Mouse (Mus musculus): ENCODE data around the gene Gdf11.

Gdf11 gene

DNA sequence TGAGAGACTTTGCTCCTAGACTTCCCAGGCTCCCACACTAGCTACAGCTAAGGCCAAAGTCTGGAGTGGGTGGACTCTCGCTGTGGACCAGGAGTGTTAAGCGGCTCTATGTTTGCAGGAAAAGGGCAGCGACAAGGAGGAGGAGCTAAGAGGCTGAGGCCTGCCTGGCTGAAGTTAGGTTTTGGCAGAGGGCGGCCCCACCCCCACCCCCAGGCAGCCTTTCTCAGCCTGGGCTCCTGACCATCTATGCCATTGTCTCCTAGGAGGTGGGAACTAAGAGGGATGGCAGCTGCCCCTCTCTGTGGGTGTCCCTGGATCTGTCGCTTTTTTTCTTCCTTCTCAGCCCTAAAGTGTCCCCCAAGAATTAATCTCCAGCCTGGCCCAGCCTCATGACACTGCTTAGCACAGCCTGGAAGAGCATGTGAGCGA is 27.7 kb upstream of the Gdf11 start:
- no peak for DNase-seq (ENCODE audit: low spot score)

DNA sequence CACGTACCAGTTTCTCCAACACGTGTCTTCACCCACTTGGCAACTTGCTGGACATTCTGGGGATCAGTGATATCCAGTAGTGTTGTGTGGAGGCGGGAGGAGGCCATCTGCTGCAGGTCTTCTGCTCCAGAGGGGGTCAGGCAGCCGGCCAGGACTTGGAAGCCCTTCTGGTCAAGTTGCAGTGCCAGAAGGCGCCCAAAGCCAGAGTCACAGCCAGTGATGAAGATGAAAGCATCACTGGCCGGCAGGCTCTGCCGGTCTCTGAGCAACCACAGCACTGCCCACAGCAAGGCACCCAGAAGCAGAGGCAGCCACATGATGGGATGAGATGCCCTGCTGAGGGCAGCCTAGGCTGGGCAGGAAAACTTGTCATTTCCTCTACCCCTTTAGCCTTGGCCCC is 26.7 kb upstream of the Gdf11 start:
- no peak for DNase-seq (ENCODE audit: low spot score)

DNA sequence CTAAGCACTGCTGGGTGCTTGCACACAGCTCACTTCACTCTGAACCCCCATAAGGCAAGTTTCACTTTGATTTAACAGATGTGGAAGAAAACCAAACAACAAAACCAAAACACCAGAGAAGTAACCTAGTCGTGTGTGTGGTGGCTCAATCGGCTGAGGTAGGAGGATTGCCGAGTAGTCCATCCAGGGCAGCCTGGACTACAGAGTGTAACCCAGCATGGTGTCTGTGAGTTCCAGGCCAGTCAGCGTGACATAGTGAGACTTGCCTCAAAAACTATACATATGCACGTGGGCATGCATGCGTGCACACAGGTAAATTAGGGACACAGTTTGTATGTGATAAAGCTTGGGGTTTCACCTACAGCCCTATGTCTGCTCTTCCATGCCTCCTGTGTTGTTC is 25.9 kb upstream of the Gdf11 start:
- no peak for DNase-seq (ENCODE audit: low spot score)

DNA sequence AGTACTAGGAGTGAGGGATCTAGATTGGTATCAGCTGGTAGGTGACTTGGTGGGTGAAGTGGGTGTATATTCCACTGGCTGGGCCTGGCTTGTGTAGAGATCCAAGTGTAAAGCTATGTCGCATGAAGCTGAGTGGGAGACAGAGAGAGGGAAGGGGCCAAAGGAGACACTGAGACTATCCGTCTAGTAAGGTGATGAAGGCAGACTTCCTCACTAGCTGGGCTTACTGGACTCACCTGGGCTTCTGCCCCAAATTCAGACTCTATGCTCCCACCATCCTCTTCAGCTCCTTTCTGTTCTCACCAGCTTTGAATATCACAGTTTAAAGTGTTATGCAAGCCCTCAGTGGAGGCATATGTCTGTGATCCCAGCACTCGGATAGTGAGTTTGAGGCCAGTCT is 25.1 kb upstream of the Gdf11 start:
- DNase-seq (ENCODE audit: low spot score) = no peak

DNA sequence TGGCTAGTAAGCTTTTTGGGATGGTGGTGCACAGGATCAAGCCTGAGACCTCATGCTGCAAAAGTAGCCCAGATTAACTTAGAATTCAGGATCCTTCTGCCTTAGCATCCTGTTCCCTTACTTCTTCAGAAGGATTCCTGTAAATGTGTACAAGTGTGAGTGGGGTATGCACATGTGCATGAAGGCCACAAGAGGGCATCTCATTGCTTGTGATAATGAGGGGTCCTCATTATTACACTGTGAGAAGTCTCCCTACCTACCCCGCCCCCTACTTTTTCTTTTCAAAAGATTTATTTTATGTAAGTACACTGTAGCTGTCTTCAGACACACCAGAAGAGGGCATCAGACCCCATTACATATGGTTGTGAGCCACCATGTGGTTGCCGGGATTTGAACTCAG is 24.0 kb upstream of the Gdf11 start:
- DNase-seq (ENCODE audit: low spot score) = no peak

DNA sequence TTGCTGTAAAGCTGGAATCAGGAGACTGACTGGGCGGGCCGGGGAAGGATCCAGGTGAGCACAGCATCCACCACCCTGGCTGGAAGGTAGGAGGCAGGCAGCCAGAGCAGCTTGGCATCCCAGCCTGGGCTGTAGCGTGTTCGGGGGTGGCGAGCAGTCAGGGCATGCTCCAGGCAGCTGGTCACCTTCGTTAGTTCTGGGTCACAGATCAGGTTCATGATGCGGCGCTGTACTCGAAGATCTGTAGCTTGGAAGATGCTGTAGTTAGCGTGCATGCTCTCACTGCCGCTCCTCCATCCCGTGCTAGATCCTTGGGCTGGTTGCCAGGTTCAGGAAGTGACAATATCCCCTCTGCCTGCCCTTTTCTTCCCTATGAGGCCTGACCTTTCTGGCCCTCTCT is 22.2 kb upstream of the Gdf11 start:
- DNase-seq (ENCODE audit: low spot score) = no peak

DNA sequence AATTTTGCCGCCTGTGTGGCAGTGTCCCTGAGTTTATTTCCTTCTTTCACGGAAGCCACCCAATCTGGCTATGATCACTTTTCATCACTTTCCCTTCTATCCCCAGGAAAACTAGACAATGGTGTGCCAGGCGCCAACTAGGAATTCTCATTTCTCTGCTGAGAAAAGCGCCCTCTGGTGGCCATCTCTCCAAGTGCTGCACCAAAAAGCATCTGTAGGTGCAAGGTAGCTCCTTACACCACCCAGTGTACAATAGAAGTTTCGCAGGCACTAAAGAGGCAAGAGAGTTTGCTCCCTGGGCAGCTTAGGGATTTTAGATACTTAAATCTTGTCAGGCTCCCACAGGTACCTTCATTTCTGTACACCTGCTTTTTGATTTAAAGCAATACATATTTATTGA is 21.7 kb upstream of the Gdf11 start:
- peak; percentile 73 for DNase-seq (ENCODE audit: low spot score)

DNA sequence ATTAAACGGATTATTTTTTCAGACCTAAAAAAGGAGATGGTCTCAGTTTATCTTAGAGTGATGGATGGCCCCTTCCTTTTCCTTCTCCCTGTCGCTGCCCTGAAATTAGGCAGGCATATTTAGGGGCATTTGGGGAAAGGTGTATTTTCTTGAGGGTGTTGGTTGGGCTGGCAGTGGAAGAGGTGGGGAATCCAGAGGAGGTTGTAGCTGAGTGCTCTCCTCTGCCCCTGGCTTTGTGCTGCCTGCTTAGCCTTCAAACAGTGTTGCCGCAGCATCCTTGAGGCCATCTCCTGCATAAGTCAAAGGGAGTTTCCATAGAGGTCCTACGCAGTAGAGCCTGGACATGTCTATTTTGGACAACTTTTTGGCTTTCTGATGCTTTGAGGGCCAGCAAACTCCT is 21.3 kb upstream of the Gdf11 start:
- DNase-seq (ENCODE audit: low spot score) = no peak

DNA sequence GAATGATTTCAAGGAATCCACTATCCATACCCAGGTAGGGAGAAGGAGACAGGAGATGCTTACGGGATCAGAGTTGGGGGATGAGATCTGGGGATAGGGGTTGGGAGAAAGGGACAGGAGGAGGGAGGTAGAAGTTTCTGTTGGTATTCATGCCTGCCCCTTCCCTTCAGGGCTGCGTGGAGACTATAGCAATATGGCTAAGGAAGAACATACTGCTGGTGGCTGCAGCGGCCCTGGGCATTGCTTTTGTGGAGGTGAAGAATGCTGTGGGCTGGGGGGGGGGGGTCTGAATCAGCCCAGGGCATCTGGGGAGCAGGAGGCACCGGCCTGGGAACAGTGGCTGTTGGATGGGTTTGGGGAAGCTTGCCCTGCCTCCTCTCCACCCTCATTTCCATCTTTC is 20.8 kb upstream of the Gdf11 start:
- DNase-seq (ENCODE audit: low spot score) = no peak

DNA sequence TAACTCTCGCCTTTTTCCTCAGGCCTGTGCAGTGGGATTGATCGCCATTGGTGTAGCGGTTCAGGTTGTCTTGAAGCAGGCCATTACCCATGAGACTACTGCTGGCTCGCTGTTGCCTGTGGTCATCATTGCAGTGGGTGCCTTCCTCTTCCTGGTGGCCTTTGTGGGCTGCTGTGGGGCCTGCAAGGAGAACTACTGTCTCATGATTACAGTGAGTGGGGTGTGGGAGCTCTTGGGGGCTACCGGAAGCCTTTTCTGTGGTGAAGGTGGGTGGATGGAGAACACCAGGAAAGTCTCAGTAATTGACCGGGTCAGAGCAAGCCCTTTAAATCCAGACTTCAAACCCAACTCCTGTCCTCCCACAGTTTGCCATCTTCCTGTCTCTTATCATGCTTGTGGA is 19.9 kb upstream of the Gdf11 start:
- no peak for DNase-seq (ENCODE audit: low spot score)

DNA sequence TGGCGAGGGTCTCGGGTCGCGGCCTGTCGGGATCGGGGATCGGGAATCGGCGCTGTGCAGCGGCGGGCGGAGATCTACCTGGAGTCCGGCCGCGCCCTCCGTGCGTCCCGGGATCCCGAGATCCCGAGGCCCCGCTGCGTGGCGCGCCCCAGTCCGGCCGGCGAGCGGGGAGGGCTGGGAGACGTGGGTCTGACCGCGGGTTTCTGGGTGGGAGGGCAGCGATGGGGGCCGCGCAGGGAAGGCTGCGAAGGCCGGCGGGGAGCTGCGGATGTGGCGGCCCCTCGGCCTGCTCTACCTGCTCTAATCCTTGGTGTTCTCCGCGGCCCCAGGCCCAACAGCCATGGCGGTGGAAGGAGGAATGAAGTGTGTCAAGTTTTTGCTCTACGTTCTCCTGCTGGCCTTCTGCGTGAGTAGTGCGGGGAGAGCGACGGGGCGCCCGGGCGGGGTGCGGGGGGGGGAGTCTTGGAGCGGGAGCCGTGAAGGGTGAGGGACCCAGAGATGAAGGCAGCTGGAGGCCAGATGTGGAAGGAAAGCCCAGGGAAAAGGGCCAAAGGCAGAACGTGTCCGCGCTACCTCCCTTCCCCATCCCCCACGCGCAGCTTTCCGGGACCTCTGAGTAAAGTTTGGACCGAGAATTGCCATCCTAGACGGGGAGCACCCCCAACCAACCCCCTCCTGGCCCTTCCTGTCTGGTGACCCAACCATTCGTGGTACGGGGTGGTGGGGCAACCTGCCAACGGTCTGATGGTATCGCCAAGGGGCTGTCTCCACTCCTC is 18.7 kb upstream of the Gdf11 start:
- DNase-seq (ENCODE audit: low spot score) = no peak

DNA sequence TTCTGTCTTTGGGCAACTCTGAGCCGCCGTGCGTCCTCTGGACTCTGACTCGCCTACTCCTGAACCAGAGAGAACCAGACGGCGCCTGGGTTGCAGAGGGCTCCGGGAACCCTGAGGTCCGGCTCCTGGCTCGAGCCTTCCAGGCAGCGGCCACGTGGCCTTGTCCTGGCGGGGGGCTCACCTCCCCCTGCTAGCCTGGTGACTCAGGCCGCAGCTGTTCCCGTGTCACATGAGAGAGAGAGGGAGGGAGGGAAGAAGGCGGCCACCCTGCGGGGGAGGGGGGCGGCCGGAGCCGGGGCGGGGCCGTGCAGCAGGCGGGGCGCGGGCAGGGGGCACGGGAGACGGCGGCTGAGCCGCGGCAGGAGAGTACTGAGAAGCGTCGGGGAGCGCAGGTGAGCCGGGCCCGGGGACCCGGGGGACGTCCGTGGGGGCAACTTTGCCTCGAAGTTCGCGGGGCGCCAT is 18.1 kb upstream of the Gdf11 start:
- no peak for DNase-seq (ENCODE audit: low spot score)

DNA sequence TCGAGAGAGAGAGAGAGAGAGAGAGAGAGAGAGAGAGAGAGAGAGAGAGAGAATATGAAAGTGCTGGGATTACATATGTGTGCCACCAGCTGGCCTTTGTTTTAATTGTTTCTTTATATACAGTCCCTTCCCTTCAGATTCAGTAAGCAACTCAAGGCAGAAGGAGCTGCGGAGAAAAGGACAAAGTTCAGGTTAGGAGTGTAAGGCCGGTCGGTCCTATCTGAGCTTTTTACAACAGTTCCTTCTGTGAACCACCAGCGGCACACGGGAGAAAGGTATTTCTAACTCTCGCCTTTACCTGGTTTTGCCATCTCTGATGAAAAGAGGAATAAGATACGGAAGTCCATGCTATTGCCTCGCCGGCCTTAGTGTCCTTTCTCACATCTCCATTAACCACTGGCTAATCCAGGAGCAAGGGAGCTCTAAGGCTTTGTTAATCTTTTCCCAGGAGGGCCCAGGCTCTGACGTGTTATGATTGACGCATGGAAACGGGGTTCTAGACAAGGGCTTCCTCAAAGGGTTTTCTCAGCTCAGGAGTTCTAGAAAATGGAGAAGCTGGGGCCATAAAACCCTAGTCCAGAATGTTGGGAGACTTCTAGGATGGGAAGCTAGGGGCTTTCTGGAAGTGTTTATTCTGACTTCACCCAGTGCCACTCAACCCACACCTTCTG is 17.4 kb upstream of the Gdf11 start:
- DNase-seq (ENCODE audit: low spot score) = no peak

DNA sequence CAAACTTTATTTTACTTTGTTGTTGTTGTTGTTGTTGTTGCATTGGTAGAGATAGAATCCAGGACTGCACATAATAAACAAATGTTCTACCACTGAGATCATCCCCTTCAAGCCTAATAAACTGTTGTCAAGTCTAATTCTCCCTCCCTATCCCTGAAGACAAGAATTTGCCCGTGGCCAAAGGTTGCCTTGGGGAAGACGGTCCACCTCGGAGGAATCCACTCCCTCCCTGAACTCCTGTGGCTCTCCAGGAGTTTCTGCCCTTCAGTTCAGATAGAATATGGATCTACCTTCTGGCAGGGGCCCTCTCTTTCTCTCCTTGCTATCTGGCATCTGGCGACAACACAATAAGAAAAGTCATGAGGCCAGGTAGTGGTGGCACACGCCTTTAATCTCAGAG is 13.3 kb upstream of the Gdf11 start:
- DNase-seq (ENCODE audit: low spot score) = no peak

DNA sequence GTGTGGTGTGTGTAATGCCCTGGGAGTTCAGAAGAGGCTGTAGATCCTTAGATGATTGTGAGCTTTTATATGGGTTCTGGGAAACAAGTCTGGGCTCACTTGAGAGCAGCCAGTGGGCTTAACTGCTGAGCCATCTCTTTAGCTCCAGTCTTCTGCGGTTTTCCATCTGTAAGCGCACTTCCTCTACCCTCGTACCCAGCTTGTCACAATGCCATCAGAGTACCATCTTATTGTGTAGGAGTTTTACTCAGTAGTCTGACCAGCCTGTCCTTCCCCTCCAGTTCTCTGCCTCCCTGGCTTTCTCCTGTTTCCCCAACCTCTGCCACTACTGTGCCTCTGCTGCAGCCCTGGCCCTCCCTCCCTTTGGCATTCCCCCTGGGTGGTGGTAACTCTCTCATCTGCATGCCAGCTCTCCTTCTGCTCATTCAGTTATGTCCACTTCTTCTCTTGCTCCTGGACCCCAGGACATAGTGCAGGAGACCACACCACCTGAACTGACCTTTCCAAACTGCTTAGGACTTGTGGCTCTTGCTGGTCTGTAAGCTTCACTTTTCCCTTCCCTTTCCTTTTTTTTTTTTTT is 11.0 kb upstream of the Gdf11 start:
- DNase-seq (ENCODE audit: low spot score) = no peak

DNA sequence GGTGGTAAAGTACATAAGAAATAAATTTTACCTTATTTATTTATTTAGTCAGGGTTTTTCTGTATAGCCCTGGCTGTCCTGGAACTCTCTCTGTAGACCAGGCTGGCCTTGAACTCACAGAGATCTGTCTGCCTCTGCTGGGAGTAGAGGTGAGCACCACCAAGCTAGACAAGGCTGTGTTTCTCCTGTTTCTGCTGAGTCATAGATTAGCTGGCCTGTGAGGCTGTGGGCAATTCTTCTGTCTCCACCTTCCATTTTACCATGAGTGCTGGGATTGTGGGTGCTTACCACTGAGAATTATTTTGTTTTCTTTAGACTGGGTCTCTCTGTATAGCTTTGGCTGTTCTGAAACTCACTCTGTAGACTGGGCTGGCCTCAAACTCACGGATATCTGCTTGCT is 9.9 kb upstream of the Gdf11 start:
- DNase-seq (ENCODE audit: low spot score) = no peak

DNA sequence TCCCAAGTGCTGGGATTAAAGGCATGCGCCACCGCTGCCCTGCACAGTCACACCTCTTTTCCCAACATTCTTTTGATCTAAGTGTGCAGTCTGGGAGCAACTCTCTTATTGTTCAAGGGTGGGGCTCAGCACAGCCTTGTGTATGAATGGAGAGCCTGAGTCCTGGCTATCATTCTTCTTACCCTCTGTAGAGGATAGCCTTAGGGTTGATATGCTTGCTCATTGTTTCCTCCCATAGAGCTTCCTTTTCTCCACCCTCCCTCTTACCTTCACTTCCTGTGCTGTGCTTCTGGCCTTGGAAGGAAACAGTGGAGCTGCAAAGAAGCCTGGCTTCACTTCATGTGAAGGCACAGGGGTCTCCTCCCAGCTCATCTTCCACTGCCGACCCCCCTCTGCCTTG is 9.2 kb upstream of the Gdf11 start, which contains the start of gene Cd63:
Cd63 (plus strand) TSS at position 292 of the 400 bp plus-strand sequence.
- DNase-seq (ENCODE audit: low spot score) = no peak

DNA sequence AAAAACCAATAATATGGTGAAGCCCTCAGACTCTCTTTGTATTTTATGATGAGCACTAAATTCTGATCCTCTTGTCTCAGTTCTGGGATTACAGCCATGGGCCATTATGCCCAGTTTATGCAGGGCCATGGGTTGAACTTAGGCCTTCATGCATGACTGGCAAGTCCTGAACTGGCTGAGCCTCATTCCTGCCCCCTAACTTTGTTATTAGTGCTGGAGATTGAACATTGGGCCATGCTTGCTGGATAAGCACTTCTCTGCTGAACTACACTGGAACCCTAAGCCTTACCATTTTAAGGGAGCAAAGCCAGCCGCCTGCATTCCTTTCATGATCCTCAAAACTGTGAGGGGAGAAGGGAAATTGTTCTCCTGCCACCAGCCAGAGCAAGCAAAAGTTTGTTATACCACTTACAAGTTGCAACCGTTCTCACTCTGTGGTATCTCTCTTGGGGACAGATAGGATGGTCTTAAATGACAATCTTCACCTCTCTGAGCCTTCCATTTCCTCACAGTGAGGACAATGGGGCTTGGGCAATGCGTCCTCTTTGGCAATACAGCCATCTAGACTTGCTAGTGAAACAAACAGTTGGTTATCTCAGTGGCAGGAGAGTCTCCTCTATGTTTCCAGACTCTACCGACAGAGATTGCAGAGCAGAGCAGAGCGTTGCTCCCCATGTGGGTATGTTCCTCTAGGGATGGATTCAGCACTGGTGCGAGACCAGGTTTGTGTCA is 8.4 kb upstream of the Gdf11 start:
- DNase-seq (ENCODE audit: low spot score) = no peak

DNA sequence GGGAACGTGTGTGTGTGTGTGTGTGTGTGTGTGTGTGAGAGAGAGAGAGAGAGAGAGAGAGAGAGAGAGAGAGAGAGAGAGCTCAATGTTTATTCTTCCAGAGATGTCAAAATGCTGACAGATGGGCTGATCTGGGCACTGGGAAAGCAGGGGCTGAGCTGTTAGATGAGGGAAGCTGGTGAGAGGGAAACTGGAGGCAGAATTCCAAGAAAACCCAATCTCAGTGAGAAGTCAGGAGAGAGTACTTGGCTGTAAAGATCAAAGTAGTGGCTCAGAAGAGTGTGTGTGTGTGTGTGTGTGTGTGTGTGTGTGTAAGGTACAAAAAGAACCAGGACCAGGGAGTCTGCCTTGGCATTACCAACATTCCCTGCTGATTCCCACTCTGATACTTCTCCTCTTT is 6.0 kb upstream of the Gdf11 start:
- DNase-seq (ENCODE audit: low spot score) = no peak

DNA sequence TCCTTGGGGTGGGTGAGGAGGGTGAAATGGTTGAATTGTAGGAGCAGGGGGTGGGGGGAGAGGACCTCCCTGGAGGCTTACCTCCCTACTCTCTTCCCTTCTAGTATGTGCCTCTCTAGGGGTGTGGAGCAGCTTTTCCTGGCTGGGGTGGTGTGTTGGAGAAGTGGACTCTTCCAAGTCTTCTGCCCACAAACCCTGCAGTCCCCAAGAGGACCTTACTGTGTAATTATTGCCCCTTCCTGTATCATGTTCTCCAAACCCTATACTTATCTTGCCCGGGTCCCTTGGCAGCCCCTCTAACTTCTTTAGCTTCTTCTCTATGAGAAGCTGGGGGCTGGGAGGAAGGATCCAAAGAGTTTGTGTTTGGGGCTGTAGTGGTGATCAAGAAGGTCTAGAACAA is 5.3 kb upstream of the Gdf11 start:
- no peak for DNase-seq (ENCODE audit: low spot score)

DNA sequence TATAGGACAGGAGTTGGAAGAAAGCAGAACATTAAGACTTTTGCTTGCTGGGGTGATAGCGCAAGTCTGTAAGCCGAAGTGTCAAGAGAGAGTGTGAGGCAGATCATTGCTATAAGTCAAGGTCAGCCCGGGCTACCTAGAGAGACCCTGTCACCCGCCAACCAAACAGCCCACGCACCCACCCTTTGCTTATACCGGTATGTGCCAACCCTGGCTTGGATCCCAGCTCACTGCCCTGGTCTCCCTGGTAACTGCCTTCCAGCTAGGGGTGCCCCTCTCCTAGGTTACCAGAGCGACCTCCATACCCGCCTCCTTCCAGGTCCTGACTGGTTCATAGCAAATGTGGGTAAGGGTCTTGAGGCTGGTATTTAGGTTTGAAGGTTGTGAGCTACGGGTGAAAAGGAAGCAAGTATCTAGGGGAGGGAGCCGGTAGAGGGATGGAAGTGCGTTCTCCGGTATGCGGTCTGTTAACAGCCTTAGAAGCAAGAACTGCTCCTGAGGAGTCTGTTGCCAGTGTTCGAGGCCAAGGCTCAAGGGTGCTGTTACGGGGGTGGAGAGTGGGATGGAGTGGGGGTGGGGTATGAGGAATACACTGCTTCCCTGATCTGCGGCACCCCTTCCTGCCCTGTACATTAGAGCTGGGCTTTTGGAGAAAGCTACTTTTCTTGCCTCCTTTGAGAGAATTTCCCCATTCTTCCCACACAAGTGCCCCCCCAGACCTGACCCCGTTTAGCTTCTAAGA is 4.6 kb upstream of the Gdf11 start:
- DNase-seq (ENCODE audit: low spot score) = no peak

DNA sequence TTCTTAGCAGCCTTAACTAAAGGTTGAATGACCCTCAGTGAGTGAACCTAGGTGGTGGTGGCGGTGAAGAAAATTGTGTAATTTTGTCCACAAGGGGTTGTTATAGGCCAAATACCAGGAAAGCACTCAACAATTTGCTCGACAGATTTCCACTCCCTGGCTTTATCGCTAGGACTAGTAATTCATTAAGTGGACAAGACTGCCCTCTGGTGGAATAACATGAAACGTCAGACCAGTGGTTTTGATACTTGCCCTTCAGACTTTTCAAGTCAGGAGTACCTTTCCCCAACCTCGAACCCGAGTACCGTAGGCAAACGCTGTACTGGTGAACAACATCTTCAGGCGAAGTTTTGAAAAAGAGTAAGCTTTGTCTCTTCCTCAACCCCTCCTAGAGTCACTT is 3.9 kb upstream of the Gdf11 start:
- DNase-seq (ENCODE audit: low spot score) = peak; percentile 78
